Mouse (Mus musculus): Measurements from ENCODE around the gene Plekha5.

GRCm38 (mm10) chr6:140517188-140517587, 93.3 kb downstream of the Plekha5 start:
- TF ChIP-seq CHD2 (IDR thresholded peaks at IDR 0.05; ENCODE audit: low read depth, low read length) (no peak), MAFK (IDR thresholded peaks at IDR 0.05; ENCODE audit: insufficient read depth, low read depth, low read length) (no peak), HCFC1 (IDR thresholded peaks at IDR 0.05; ENCODE audit: borderline replicate concordance, insufficient read depth, low read length) (no peak), ZC3H11A (IDR thresholded peaks at IDR 0.05; ENCODE audit: borderline replicate concordance, low read depth, low read length) (peak; percentile 68; the same call in 1 of the 2 replicates)

All from ES-E14 (cell line).